Mouse (Mus musculus) cerebellum, adult 2 months (tissue): ENCODE data around the gene Ddt. TPM values are rescaled to one million over a fixed set of nuclear protein-coding genes. Genes with fewer than 3 reads are reported as not detected.
"Not testable (repeated sequence)": the region's sequence is repeated elsewhere in the genome, so short reads cannot be mapped to it uniquely, and the experiment has no call there.

Experiments used
- DNase-seq, 2 experiments: peaks; one replicate each; pipeline ENCODE4 v3.0.0; 2021
- H3K27ac ChIP-seq: fragments of 200-500 bp; 2 replicates; pipeline ENCODE4 v1.5.1; 2012; ENCODE audit warnings: low read length, control low read depth, inconsistent platforms; ENCODE audit not compliant: insufficient read depth
- H3K27me3 ChIP-seq: fragments of 200-500 bp; 2 replicates; pipeline ENCODE4 v1.6.1; 2012; ENCODE audit warnings: inconsistent platforms, mild to moderate bottlenecking, low read length, moderate library complexity; ENCODE audit not compliant: control insufficient read depth, insufficient read depth
- H3K4me1 ChIP-seq: fragments of 200-500 bp; 2 replicates; pipeline ENCODE4 v1.6.1; 2011; ENCODE audit warnings: low read length; ENCODE audit not compliant: control insufficient read depth, insufficient read depth
- H3K4me3 ChIP-seq: fragments of 200-500 bp; replicated peaks from 2 replicates; pipeline ENCODE3; 2011; ENCODE audit warnings: mild to moderate bottlenecking, low read depth, low read length, control low read depth; ENCODE audit not compliant: insufficient read depth
- CTCF ChIP-seq: fragments of 200-500 bp; IDR thresholded peaks from 2 replicates; pipeline ENCODE4 v1.5.1; 2011; ENCODE audit warnings: low read depth, mild to moderate bottlenecking, control low read depth, low read length, moderate library complexity, borderline replicate concordance; ENCODE audit not compliant: insufficient read depth
- POLR2A ChIP-seq: fragments of 200-500 bp; IDR thresholded peaks from 2 replicates; pipeline ENCODE4 v1.6.1; 2011; ENCODE audit warnings: low read length, control low read depth, borderline replicate concordance; ENCODE audit not compliant: insufficient read depth
- WGBS: fragments of 180-500 bp; shearing (Covaris S2); methylation state at CpG from one replicate; pipeline ENCODE4 v1.1.7; 2018; 5-methylcytosine and 5-hydroxymethylcytosine counted together
- polyA plus RNA-seq: library from polyadenylated mRNA; depleted of rRNA; stranded (reverse); fragments of >200 nt; gene quantifications from 2 replicates; pipeline ENCODE4 v1.2.3, GENCODE M21; 2012

Gene Ddt
- polyA plus RNA-seq, 1 experiment = 146 TPM

DNA sequence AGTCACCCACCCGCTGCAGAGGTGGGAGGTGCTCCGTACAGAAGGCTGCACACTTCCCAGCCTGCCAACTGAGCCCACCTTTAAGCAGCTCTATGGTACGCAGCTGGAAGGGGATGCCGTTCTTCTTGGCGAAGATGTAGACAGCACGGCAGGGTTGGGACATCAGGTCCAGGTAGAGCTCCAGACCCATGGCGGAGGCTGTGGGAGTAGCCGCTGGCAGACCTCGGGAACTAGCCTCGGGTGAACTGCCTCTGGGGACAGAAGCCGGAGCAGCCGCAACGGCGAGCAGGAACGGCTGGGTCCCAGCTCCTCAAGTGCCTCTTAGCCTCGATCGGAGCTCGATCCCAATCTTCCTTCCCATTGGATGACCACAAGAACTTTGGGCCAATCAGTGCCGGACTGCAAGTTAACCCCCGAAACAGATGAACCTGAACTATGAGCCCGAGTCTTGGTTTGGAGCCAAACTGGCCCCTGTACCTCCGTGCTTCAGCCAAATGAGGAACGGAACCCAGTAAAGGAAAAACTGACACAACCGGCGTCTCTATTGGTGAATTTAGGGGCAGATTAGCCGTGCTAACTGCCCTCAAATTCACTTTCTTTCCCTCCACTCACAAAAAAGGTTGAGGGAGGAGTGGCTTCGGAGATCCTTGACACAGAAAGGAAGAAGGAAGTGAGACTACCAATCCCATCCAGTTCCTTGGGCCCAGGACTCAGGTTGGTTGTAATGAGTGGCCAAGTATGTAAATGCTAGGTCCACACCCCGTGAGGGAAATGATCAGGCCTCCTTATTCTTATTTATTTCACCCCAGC is 7.8 kb upstream of the Ddt start, which contains the start of the genes Gm20441 and Gstt3:
Gene Gm20441 (minus strand): TSS at position 186 of the 810 bp plus-strand sequence.
Gene Gstt3 (minus strand): TSS at position 646 of the 810 bp plus-strand sequence.
- no peaks in the 10 kb centered on the region; the same call in 1 of the 2 replicates for H3K27me3 ChIP-seq
- peaks cover 3% of the 10 kb centered on the region; the same call in 1 of the 2 replicates for H3K4me1 ChIP-seq

GRCm38 (mm10) chr10:75779206-75780174 is 6.3 kb upstream of the Ddt start:
- Histone ChIP-seq H3K4me1 (peaks cover 3% of the 10 kb centered on the region; the same call in 1 of the 2 replicates), H3K4me3 (no peak overlapping the region), H3K27ac (no peak overlapping the region), H3K27me3 (no peaks in the 10 kb centered on the region; the same call in 1 of the 2 replicates)
- DNase-seq = no peak
- WGBS = 44% methylated on average over 15 of the region's 15 CpGs
- TF ChIP-seq CTCF (no peak), POLR2A (no peak)

More for the DNA sequence above, 7.8 kb upstream of the Ddt start, which contains the start of the genes Gm20441 and Gstt3:
- no peak for TF ChIP-seq CTCF
- TF ChIP-seq POLR2A = no peak
- peak in 1 of 2 experiments; percentile 22 for DNase-seq
- H3K4me3 ChIP-seq = peak within 1 kb of the TSS; percentile 34
- 5% methylated on average over 28 of the region's 28 CpGs for WGBS
- no peak within 1 kb of the TSS for H3K27ac ChIP-seq

- no peak for TF ChIP-seq POLR2A
- TF ChIP-seq CTCF = no peak
- WGBS = 11% methylated on average over 2 of the region's 2 CpGs
- Histone ChIP-seq H3K27ac (no peak overlapping the region), H3K27me3 (no peaks in the 10 kb centered on the region; the same call in 1 of the 2 replicates), H3K4me1 (peaks cover 3% of the 10 kb centered on the region; the same call in 1 of the 2 replicates), H3K4me3 (no peak overlapping the region)
- DNase-seq = peak in 1 of 2 experiments; percentile 40
Measured at GRCm38 (mm10) chr10:75777885-75778284, 4.7 kb upstream of the Ddt start.

DNA sequence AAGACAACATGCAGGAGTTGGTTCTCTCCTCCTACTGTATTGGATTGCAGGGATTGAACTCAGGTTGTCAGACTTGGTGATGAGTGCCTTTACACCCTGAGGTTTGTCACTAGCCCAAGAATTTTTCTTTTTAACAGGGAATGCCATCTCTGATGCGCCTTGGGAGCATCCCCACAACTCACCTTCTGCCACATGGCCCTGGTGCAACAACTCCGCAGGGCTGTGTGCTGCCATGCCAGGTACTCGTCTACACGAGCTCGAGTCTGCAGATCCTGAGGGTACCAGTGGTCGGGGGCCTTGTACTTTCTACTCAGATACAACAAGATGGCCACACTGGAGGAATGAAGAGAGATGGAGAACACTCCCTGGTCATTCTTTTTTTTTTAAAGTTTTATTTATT is 3.3 kb upstream of the Ddt start:
- Histone ChIP-seq H3K4me1 (peaks cover 3% of the 10 kb centered on the region), H3K4me3 (no peak overlapping the region), H3K27me3 (no peaks in the 10 kb centered on the region), H3K27ac (no peak overlapping the region)
- no peak for TF ChIP-seq POLR2A
- no peak for TF ChIP-seq CTCF
- 62% methylated on average over 6 of the region's 6 CpGs for WGBS
- no peak for DNase-seq

GRCm38 (mm10) chr10:75774587-75774986 is 1.4 kb upstream of the Ddt start:
- Histone ChIP-seq H3K4me1 (peaks cover 6% of the 10 kb centered on the region), H3K4me3 (no peak overlapping the region), H3K27ac (no peak overlapping the region), H3K27me3 (no peaks in the 10 kb centered on the region)
- no peak for DNase-seq
- WGBS = 94% methylated on average over 9 of the region's 9 CpGs
- TF ChIP-seq CTCF (no peak), POLR2A (no peak)

DNA sequence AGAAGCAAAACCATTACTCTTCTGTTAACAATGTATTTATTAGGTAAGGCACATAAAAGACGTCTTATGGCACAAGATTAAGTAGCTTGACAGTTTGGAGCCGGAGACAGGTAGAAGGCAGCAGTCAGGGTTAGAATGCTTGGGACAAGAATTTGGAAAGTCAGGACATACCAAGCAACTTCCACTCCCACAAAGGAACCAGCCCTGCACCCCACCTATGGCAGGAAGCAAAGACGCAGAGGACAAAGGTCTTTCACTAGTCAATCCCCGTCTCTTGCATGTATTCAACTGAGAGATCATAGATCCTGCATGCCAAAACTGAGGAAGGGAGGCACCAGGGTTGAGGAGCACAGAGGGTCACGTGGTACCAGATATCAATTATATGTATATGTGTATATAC is 888 bp upstream of the Ddt start:
- 93% methylated on average over 5 of the region's 5 CpGs for WGBS
- H3K27ac ChIP-seq = no peak overlapping the region
- no peak overlapping the region for H3K4me3 ChIP-seq
- no peak for DNase-seq
- no peaks in the 10 kb centered on the region for H3K27me3 ChIP-seq
- no peak for TF ChIP-seq POLR2A
- TF ChIP-seq CTCF = no peak
- peaks cover 6% of the 10 kb centered on the region for H3K4me1 ChIP-seq

DNA sequence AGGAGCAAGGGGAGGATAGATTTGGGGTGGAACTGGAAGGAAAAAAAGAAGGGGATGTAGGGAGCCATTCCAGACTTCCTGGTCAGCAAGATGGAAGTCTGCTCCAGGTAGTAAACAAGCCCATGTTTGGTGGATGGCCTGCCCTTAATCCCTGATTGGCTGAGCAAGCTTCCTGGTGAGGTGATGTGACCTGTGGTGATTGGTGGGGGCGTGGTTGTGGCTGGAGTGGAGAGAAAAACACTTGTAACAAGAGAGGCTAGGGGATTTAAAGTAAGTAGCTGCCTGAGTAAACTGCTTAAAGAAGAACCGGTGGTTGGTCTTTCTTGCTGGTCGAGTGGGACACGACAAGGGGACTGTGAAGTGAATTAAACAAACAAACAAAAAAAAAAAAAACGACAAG is 5.5 kb downstream of the Ddt start:
- not testable (repeated sequence) for H3K27ac ChIP-seq, DNase-seq
- 39% methylated on average over 5 of the region's 5 CpGs for WGBS

DNA sequence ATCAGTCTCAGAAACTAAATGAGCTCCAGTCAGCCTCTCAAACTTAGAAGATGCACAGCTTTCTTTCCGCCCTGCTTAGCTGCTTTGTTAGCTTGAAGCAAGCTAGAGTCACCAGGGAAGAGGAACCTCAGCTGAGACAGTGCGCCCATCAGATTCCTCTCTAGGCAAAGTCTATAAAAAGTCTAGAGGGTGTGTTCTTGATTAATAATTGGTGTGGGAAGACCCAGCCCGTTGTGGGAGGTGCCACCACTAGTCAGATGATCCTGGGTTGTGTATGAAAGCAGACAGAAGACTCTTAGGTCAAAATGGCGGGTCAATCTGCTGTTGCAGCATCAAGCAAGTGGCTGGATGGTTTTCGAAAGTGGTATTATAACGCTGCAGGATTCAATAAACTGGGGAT is 6.4 kb downstream of the Ddt start:
- H3K4me3 ChIP-seq = no peak overlapping the region
- H3K27ac ChIP-seq = no peak overlapping the region
- H3K4me1 ChIP-seq = peaks cover 3% of the 10 kb centered on the region; the same call in 1 of the 2 replicates
- no peak for DNase-seq
- TF ChIP-seq CTCF (no peak), POLR2A (no peak)
- no peaks in the 10 kb centered on the region for H3K27me3 ChIP-seq
- 87% methylated on average over 6 of the region's 6 CpGs for WGBS

More for the DNA sequence above, 5.5 kb downstream of the Ddt start:
- H3K27me3 ChIP-seq, H3K4me1 ChIP-seq, H3K4me3 ChIP-seq: not testable (repeated sequence)
